Mouse (Mus musculus): ENCODE results near the gene Zbtb5.
A peak's percentile ranks its signal among the peaks of the same experiment; 100 is the strongest.

GRCm38 (mm10) chr4:45013537-45013936 lies 1.3 kb upstream of the Zbtb5 start:
- TF ChIP-seq KAT2A (conservative IDR thresholded peaks at IDR 0.05; ENCODE audit: low read depth, low read length) (no peak), USF1 (IDR thresholded peaks at IDR 0.05; ENCODE audit: low read depth, low read length) (peak; percentile 72), POLR2A (IDR thresholded peaks at IDR 0.05; ENCODE audit: control insufficient read depth in 1 of 2, insufficient read depth in 1 of 2, low read depth in 1 of 2, low read length in 2 of 2, poor library complexity in 1 of 2) (no peak), MAZ (IDR thresholded peaks at IDR 0.05; ENCODE audit: low read depth, low read length) (no peak), CTCF (IDR thresholded peaks at IDR 0.05 in 2 of 3, conservative IDR thresholded peaks at IDR 0.05 in 1 of 3; ENCODE audit: control insufficient read depth in 1 of 3, insufficient read depth in 1 of 3, low read depth in 2 of 3, low read length in 3 of 3, poor library complexity in 1 of 3, severe bottlenecking in 1 of 3) (no peak), E2F4 (IDR thresholded peaks at IDR 0.05; ENCODE audit: borderline replicate concordance, low read depth, low read length) (no peak), CHD1 (IDR thresholded peaks at IDR 0.05; ENCODE audit: low read depth, low read length) (peak; percentile 60; the same call in 1 of the 2 replicates), SMC3 (IDR thresholded peaks at IDR 0.05; ENCODE audit: low read depth, low read length) (no peak), NRF1 (IDR thresholded peaks at IDR 0.05; ENCODE audit: insufficient read depth, low read depth, low read length, poor library complexity, severe bottlenecking) (no peak), BHLHE40 (IDR thresholded peaks at IDR 0.05; ENCODE audit: borderline replicate concordance, low read depth, low read length) (no peak), CHD2 (IDR thresholded peaks at IDR 0.05; ENCODE audit: low read length) (no peak), EP300 (IDR thresholded peaks at IDR 0.05; ENCODE audit: low read depth in 1 of 2, low read length in 2 of 2) (no peak), MAFK (IDR thresholded peaks at IDR 0.05; ENCODE audit: borderline replicate concordance, low read depth, low read length) (no peak), TAL1 (IDR thresholded peaks at IDR 0.05; ENCODE audit: low read length) (no peak)
